Mouse (Mus musculus): ENCODE results near the gene Cmtm2a. TPM values are rescaled to one million over a fixed set of nuclear protein-coding genes. Genes with fewer than 3 reads are reported as not detected.

Gene Cmtm2a
- total RNA-seq, 2 experiments from 2014 or later = not detected

Other genes starting within 250 kb of the Cmtm2a start
- 100 to 1,000 TPM; 145 to 168 TPM for gene Cdh5, start 191.6 kb downstream of the Cmtm2a start, total RNA-seq (2021)
- gene Bean1, start 122.7 kb downstream of the Cmtm2a start, total RNA-seq (2021) = 1 to 10 TPM; 1.0 to 1.4 TPM
- 1 to 10 TPM; 5.6 to 7.6 TPM for gene Tk2, start 44.6 kb downstream of the Cmtm2a start, total RNA-seq (2021)
- 10 to 100 TPM in 1 of 2 experiments, 1 to 10 TPM in 1; 6.6 to 10.1 TPM for gene Cklf, start 42.3 kb downstream of the Cmtm2a start, total RNA-seq (2021)
- not detected for gene Gm45711, start 16.9 kb upstream of the Cmtm2a start, total RNA-seq (2021)
- not detected for gene Cmtm1, start 17.0 kb upstream of the Cmtm2a start, total RNA-seq (2021)
- gene Gm11020, start 28.4 kb upstream of the Cmtm2a start, total RNA-seq (2021) = not detected
- gene Cmtm2b, start 29.0 kb upstream of the Cmtm2a start, total RNA-seq (2021) = not detected
- gene Cmtm3, start 46.2 kb upstream of the Cmtm2a start, total RNA-seq (2021) = 10 to 100 TPM; 27.4 to 38.9 TPM
- 1 to 10 TPM; 6.3 to 7.6 TPM for gene Cmtm4, start 102.6 kb upstream of the Cmtm2a start, total RNA-seq (2021)
- 100 to 1,000 TPM; 101 to 112 TPM for gene Dync1li2, start 149.9 kb upstream of the Cmtm2a start, total RNA-seq (2021)
- gene Terb1, start 216.7 kb upstream of the Cmtm2a start, total RNA-seq (2021) = not detected
- gene Nae1, start 241.5 kb upstream of the Cmtm2a start, total RNA-seq (2021) = 10 to 100 TPM; 27.0 to 27.4 TPM
- gene Car7, start 241.5 kb upstream of the Cmtm2a start, total RNA-seq (2021) = 1 to 10 TPM in 1 of 2 experiments, under 1 TPM in 1; 0.56 to 1.6 TPM

All from gastrocnemius, postnatal 10 days (tissue).